Mouse (Mus musculus): ENCODE measurements around the gene Hspa12b. TPM values are rescaled to one million over a fixed set of nuclear protein-coding genes. Genes with fewer than 3 reads are reported as not detected.

The Hspa12b gene
- polyA plus RNA-seq, 1 experiment from 2014 or later = 8.4 TPM

DNA sequence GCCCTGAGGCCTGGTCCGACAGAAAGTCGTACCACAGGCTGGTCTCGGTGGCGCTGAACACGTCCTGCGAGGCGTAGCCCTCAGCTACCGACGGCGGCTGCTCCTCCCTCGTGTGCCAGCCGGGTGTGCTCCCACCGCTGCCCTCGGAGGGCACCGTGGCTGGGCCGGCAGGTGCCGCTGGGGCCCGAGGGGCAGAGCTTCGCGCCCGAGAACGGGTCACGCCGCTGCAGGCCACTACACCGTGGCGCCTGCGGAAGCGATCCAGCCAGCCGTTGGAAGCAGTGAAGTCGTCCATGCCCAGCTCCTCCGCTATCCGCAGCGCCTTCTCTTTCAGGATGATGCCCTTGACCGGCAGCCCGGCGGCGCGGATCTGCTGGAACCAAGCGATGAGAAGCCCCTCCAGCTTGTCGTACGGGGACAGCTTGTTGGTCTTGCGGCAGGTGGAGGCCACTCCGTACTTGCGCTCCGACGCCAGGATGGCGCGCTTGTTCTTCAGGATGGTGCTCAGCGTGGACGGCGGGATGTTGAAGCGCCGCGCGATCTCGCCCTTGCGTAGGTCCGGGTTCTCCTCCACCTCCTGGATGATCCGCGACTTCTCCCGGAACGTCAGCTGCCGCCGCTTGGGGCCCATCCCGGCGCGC is 52.3 kb downstream of the Hspa12b start:
- Histone ChIP-seq H3K9ac (ENCODE audit: low read depth, low read length) (peak overlapping the region; percentile 96), H3K4me2 (ENCODE audit: low read depth, low read length) (peak overlapping the region; percentile 95), H3K27me3 (replicated peaks; ENCODE audit: control insufficient read depth, insufficient read depth, low read length) (no peaks in the 10 kb centered on the region), H3K4me3 (ENCODE audit: low read length) (peak overlapping the region; percentile 84), H3K9me3 (ENCODE audit: control insufficient read depth, low read length) (no peaks in the 10 kb centered on the region), H3K36me3 (ENCODE audit: control insufficient read depth, insufficient read depth, low read length) (no peaks in the 10 kb centered on the region; the same call in 1 of the 2 replicates), H3K27ac (ENCODE audit: low read length) (peak overlapping the region; percentile 97), H3K4me1 (ENCODE audit: control insufficient read depth, insufficient read depth, low read length) (peaks cover 34% of the 10 kb centered on the region)
- under 1% methylated on average over 67 of the region's 67 CpGs for WGBS
- ATAC-seq = peak; percentile 54

DNA sequence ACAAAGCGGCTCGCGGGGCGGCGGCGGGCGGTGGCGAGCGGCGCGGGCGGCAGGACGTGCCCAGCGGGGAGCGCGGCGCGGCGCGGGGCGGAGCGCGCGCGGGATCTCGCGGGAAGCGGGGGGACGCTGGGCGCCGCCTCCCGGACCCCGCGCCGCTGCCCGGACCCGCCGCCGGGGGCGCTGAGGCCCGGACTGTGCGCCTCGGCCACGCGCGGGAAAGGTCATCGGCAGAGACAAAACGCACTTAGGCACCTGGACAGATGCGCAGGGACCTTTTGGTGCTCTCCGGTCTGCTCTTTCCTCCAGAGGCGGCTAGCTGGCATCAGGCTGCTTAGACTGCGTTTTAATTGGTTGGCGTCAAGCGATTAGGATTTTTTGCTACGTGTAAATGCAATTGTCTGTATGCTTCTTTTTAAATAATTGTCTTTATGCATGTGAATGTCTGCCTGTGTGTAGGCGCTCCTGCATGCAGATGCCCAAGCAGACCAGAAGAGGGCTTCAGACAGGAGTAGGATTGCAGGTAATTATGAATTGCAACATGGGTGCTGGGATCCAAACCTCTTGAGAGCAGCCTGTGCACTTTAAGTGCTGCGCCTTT is 53.0 kb downstream of the Hspa12b start, which contains the start of gene Cenpb:
TSS of gene Cenpb (minus strand) at position 78 of the 598 bp plus-strand sequence.
- Histone ChIP-seq H3K27me3 (replicated peaks; ENCODE audit: control insufficient read depth, insufficient read depth, low read length) (no peaks in the 10 kb centered on the region), H3K4me1 (ENCODE audit: control insufficient read depth, insufficient read depth, low read length) (peaks cover 30% of the 10 kb centered on the region), H3K9me3 (ENCODE audit: control insufficient read depth, low read length) (no peaks in the 10 kb centered on the region), H3K27ac (ENCODE audit: low read length) (peak within 1 kb of the TSS; percentile 97), H3K4me3 (ENCODE audit: low read length) (peak within 1 kb of the TSS; percentile 84), H3K4me2 (ENCODE audit: low read depth, low read length) (peak within 1 kb of the TSS; percentile 95), H3K36me3 (ENCODE audit: control insufficient read depth, insufficient read depth, low read length) (no peaks in the 10 kb centered on the region; the same call in 1 of the 2 replicates), H3K9ac (ENCODE audit: low read depth, low read length) (peak within 1 kb of the TSS; percentile 96)
- WGBS = 2% methylated on average over 52 of the region's 57 CpGs
- peak; percentile 80 for ATAC-seq

DNA sequence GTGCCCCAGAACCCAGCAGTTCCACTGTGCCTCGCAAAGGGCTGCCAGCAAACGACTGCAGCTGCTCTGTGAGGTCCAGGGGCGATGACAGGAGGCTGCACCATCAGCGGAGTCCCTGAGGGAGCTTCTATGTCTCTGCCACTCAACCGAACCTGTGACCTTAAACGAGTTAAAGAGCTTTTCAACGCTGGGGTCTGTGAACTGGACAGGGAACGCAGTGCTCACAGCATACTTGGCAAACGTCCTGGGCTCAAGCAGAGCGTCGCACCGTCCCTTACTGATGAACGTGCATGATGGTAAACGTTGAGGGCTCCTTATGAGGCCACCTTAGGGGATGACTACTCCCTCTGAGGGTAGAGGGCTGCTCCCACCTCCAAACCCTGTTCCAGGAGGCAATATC is 59.3 kb downstream of the Hspa12b start:
- H3K4me3 ChIP-seq (ENCODE audit: low read length) = peak overlapping the region; percentile 69
- H3K4me1 ChIP-seq (ENCODE audit: control insufficient read depth, insufficient read depth, low read length) = peaks cover 25% of the 10 kb centered on the region
- peak overlapping the region; percentile 81 for H3K9ac ChIP-seq (ENCODE audit: low read depth, low read length)
- peak overlapping the region; percentile 66 for H3K27ac ChIP-seq (ENCODE audit: low read length)
- peak overlapping the region; percentile 82 for H3K4me2 ChIP-seq (ENCODE audit: low read depth, low read length)
- no peaks in the 10 kb centered on the region for H3K9me3 ChIP-seq (ENCODE audit: control insufficient read depth, low read length)
- H3K27me3 ChIP-seq (replicated peaks; ENCODE audit: control insufficient read depth, insufficient read depth, low read length) = no peaks in the 10 kb centered on the region
- ATAC-seq = no peak; the same call in 1 of the 2 replicates
- WGBS = 2% methylated on average over 14 of the region's 14 CpGs
- H3K36me3 ChIP-seq (ENCODE audit: control insufficient read depth, insufficient read depth, low read length) = 0 out of 2 replicates have a peak, but pooled peaks cover 2% of the 10 kb centered on the region

DNA sequence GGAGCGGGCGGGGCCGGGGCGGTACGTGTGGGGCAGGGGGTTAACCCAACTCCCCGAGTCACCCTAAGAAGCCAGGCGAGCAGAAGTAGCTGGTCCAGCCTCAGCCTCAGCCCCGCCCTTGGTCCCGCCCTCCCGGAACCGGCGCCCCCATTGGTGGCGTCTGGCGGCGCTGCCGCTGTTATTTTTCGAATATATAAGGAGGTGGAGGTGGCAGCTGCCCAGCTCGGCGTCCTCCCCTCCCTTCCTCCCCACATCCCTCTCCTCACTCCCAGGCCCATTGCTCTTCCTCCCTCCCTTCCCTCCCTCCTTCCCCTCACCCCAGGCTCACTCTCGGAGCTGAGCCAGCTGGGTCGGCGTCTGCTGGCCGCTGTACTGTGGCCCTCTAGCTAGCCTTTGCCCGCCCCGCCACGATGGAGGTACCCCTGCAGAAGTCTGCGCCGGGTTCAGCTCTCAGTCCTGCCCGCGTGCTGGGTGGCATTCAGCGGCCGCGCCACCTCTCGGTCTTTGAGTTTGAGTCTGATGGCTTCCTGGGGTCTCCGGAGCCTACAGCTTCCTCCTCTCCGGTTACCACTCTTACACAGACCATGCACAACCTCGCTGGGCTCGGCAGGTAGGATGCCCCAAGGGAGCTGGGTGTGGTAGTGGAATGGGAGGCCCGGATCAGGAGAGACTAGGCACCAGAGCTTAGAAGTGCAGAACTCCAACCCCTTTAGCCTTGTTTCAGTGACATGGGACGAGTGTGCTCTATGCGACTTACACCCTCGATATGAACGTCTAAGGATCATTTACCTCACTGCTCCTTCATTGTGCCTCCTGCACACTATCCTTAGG is 59.9 kb downstream of the Hspa12b start, which contains the start of the genes Cdc25b and Spef1:
TSS of gene Cdc25b (plus strand) at position 179 of the 831 bp plus-strand sequence.
TSS of gene Spef1 (minus strand) at position 512 of the 831 bp plus-strand sequence.
- H3K9ac ChIP-seq (ENCODE audit: low read depth, low read length) = peak within 1 kb of the TSS; percentile 81
- peak; percentile 93 for ATAC-seq
- H3K36me3 ChIP-seq (ENCODE audit: control insufficient read depth, insufficient read depth, low read length) = 0 out of 2 replicates have a peak, but pooled peaks cover 6% of the 10 kb centered on the region
- no peaks in the 10 kb centered on the region for H3K9me3 ChIP-seq (ENCODE audit: control insufficient read depth, low read length)
- H3K4me2 ChIP-seq (ENCODE audit: low read depth, low read length) = peak within 1 kb of the TSS; percentile 82
- H3K4me3 ChIP-seq (ENCODE audit: low read length) = peak within 1 kb of the TSS; percentile 69
- no peaks in the 10 kb centered on the region for H3K27me3 ChIP-seq (replicated peaks; ENCODE audit: control insufficient read depth, insufficient read depth, low read length)
- peaks cover 25% of the 10 kb centered on the region for H3K4me1 ChIP-seq (ENCODE audit: control insufficient read depth, insufficient read depth, low read length)
- peak within 1 kb of the TSS; percentile 67 for H3K27ac ChIP-seq (ENCODE audit: low read length)
- WGBS = under 1% methylated on average over 43 of the region's 43 CpGs

DNA sequence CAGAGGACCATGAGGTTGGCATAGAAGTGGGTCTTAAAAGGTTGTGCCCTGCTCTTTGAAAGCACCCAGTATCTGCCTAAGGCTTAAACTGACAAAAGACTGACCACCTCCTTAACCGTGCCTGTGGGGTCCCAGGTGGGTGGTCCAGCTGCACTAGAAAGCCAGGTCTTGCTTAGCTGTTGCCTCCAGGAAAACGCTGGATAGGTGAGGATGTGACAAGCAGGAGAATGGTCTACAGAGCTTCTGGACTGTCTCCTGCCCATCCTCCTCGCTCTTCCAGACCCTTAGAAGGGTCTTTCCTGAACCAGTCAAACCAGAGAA is 60.5 kb downstream of the Hspa12b start:
- peak overlapping the region; percentile 69 for H3K4me3 ChIP-seq (ENCODE audit: low read length)
- ATAC-seq = no peak
- H3K27me3 ChIP-seq (replicated peaks; ENCODE audit: control insufficient read depth, insufficient read depth, low read length) = no peaks in the 10 kb centered on the region
- 25% methylated on average over 3 of the region's 3 CpGs for WGBS
- peaks cover 25% of the 10 kb centered on the region for H3K4me1 ChIP-seq (ENCODE audit: control insufficient read depth, insufficient read depth, low read length)
- peaks cover 6% of the 10 kb centered on the region; the same call in 1 of the 2 replicates for H3K36me3 ChIP-seq (ENCODE audit: control insufficient read depth, insufficient read depth, low read length)
- peak overlapping the region; percentile 82 for H3K4me2 ChIP-seq (ENCODE audit: low read depth, low read length)
- no peak overlapping the region for H3K27ac ChIP-seq (ENCODE audit: low read length)
- no peaks in the 10 kb centered on the region for H3K9me3 ChIP-seq (ENCODE audit: control insufficient read depth, low read length)
- peak overlapping the region; percentile 81 for H3K9ac ChIP-seq (ENCODE audit: low read depth, low read length)

DNA sequence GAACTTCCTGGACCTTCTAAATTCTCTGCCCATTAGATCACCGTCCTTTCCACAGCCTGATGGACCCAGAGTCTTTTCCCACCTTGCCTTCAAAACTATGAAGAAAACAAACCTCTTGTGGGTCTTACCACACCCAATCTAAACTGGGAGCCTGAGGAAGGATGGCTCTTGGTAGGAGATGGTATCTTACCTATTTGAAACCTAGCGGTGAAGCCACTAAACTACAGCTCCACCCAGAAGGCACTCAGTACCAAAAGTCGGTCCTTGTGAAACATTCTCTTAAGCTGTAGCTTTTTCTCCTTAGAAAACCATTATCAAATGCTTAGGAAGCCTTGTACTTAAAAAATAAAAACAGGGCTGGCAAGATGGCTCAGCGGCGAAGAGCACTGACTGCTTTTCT is 61.2 kb downstream of the Hspa12b start:
- Histone ChIP-seq H3K4me2 (ENCODE audit: low read depth, low read length) (no peak overlapping the region), H3K9me3 (ENCODE audit: control insufficient read depth, low read length) (no peaks in the 10 kb centered on the region), H3K4me1 (ENCODE audit: control insufficient read depth, insufficient read depth, low read length) (peaks cover 25% of the 10 kb centered on the region), H3K27me3 (replicated peaks; ENCODE audit: control insufficient read depth, insufficient read depth, low read length) (no peaks in the 10 kb centered on the region), H3K27ac (ENCODE audit: low read length) (no peak overlapping the region), H3K4me3 (ENCODE audit: low read length) (no peak overlapping the region), H3K9ac (ENCODE audit: low read depth, low read length) (no peak overlapping the region), H3K36me3 (ENCODE audit: control insufficient read depth, insufficient read depth, low read length) (peaks cover 13% of the 10 kb centered on the region; the same call in 1 of the 2 replicates)
- ATAC-seq = no peak
- 92% methylated on average over 5 of the region's 5 CpGs for WGBS

DNA sequence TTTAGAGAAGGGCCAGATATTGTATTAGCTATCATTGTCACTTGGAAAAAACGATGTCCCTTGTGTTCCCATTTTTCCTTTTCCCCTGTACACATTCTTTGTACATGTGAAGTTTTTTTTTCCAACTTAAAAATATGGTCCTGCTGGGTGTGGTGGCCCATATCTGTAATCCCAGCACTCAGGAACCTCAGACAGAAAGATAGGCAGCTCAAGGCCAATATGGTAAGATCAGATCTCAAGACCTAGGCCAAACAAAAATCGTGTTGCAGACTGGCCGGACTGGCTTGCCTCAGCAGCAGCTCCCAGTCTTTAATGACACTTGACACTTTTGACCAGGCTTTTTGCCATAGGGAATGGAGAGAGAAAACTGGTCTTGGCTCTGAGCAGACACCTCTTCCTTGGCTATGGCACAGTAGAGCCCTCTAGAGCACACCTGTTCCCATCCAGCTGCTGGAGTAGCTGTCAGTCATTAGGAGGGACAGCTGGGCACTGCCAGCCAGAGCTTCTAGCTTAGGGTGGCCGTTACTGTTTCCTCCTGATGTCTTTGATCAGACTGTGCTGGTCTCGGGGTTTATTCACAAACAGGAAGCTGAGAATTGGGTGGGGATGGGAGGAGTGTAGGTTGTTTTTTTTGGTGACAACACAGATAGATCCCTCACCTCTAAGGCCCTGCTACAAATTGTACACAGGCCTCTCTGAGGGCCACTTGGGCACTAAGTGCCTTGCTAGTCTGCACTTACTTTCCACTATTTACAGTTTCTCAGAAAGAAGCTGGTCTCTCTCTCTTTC is 62.6 kb downstream of the Hspa12b start:
- Histone ChIP-seq H3K4me1 (ENCODE audit: control insufficient read depth, insufficient read depth, low read length) (peaks cover 25% of the 10 kb centered on the region), H3K36me3 (ENCODE audit: control insufficient read depth, insufficient read depth, low read length) (peaks cover 21% of the 10 kb centered on the region), H3K4me3 (ENCODE audit: low read length) (no peak overlapping the region), H3K9me3 (ENCODE audit: control insufficient read depth, low read length) (no peaks in the 10 kb centered on the region), H3K27ac (ENCODE audit: low read length) (peak overlapping the region; percentile 12), H3K4me2 (ENCODE audit: low read depth, low read length) (0 out of 2 replicates have a peak overlapping the region, but pooled peaks have one; percentile 6), H3K27me3 (replicated peaks; ENCODE audit: control insufficient read depth, insufficient read depth, low read length) (no peaks in the 10 kb centered on the region), H3K9ac (ENCODE audit: low read depth, low read length) (no peak overlapping the region)
- no peak for ATAC-seq
- 48% methylated on average over 5 of the region's 5 CpGs for WGBS

DNA sequence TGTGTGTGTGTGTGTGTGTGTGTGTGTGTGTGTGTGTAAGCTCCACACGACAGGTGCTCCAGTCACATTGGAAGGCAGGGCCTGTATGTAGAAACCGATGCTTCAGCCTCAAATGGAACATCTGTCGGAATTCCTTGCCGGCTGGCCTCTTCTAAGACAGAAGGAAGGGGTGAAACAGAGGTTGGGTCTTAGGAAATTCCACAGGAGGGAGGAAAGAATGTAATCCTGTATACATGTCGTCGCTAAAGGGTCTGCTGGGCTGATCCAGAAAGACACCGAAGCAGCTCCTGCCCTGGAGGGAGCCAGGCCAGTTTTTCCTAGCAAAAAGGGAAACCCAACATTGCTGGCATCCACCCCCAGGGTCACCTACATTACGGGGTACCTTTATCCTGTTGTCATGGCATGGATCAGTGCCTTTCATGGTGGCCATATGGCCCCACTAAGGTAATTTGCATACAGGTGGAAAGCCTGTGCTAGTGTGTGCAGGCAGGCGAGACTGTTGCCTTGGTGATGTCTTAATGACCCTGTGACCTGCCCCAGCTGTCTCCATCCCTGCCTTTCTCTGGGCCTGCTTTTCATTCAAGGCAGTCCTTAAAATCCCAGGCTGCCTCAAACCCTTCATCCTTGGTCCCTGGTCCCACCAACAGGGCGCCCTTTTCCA is 63.4 kb downstream of the Hspa12b start:
- H3K27me3 ChIP-seq (replicated peaks; ENCODE audit: control insufficient read depth, insufficient read depth, low read length) = no peaks in the 10 kb centered on the region
- no peak for ATAC-seq
- H3K4me2 ChIP-seq (ENCODE audit: low read depth, low read length) = 0 out of 2 replicates have a peak overlapping the region, but pooled peaks have one; percentile 6
- H3K36me3 ChIP-seq (ENCODE audit: control insufficient read depth, insufficient read depth, low read length) = peaks cover 21% of the 10 kb centered on the region
- 33% methylated on average over 10 of the region's 10 CpGs for WGBS
- H3K4me1 ChIP-seq (ENCODE audit: control insufficient read depth, insufficient read depth, low read length) = peaks cover 25% of the 10 kb centered on the region
- peak overlapping the region; percentile 12 for H3K27ac ChIP-seq (ENCODE audit: low read length)
- H3K9me3 ChIP-seq (ENCODE audit: control insufficient read depth, low read length) = no peaks in the 10 kb centered on the region
- H3K4me3 ChIP-seq (ENCODE audit: low read length) = no peak overlapping the region
- H3K9ac ChIP-seq (ENCODE audit: low read depth, low read length) = peak overlapping the region; percentile 41; the same call in 1 of the 2 replicates

All from intestine, embryonic 16.5 days (tissue).